Mouse (Mus musculus) embryo, embryonic 9.5 days (tissue): ENCODE measurements around the gene Ucn.

Source experiments
- DNase-seq: peaks from one replicate; pipeline ENCODE4 v3.0.0-alpha.2; 2017; ENCODE audit errors: extremely low spot score

Gene Ucn

GRCm38 (mm10) chr5:31138241-31138967, at the start of gene Ucn:
Gene Ucn, minus strand, starts transcription at chr5:31138829.
- DNase-seq: peak; percentile 19

GRCm38 (mm10) chr5:31183678-31184077, 45.0 kb upstream of the Ucn start:
- DNase-seq: no peak

GRCm38 (mm10) chr5:31181183-31181770, 42.6 kb upstream of the Ucn start:
- DNase-seq: no peak

GRCm38 (mm10) chr5:31179766-31180630, 41.4 kb upstream of the Ucn start, which contains the start of the genes Gm29609 and Gtf3c2:
Gene Gm29609, minus strand, starts transcription at chr5:31179911.
Gene Gtf3c2, minus strand, starts transcription at chr5:31180144.
- DNase-seq: peak; percentile 92

- DNase-seq: peak; percentile 43
These were observed 40.7 kb upstream of the Ucn start for GRCm38 (mm10) chr5:31179301-31179765.

GRCm38 (mm10) chr5:31168630-31169029, 30.0 kb upstream of the Ucn start:
- DNase-seq: no peak

- no peak for DNase-seq
These were observed 26.2 kb upstream of the Ucn start for GRCm38 (mm10) chr5:31164878-31165277.

GRCm38 (mm10) chr5:31162462-31162861, 23.8 kb upstream of the Ucn start:
- DNase-seq: no peak

GRCm38 (mm10) chr5:31154152-31154553, 15.5 kb upstream of the Ucn start, which contains the start of gene Mpv17:
Gene Mpv17, minus strand, starts transcription at chr5:31154251.
- DNase-seq: peak; percentile 82

GRCm38 (mm10) chr5:31153516-31154151, 15.0 kb upstream of the Ucn start:
- DNase-seq: no peak

- no peak for DNase-seq
These were observed 13.1 kb upstream of the Ucn start for GRCm38 (mm10) chr5:31151746-31152145.

- DNase-seq: no peak
These were observed 11.2 kb upstream of the Ucn start for GRCm38 (mm10) chr5:31149781-31150180.

- DNase-seq: peak; percentile 24
These were observed 368 bp upstream of the Ucn start for GRCm38 (mm10) chr5:31138968-31139425.

- DNase-seq: no peak
These were observed 971 bp downstream of the Ucn start for GRCm38 (mm10) chr5:31137658-31138057.

GRCm38 (mm10) chr5:31136730-31137424, 1.8 kb downstream of the Ucn start:
- peak; percentile 24 for DNase-seq

GRCm38 (mm10) chr5:31126050-31126449, 12.6 kb downstream of the Ucn start:
- no peak for DNase-seq

GRCm38 (mm10) chr5:31123481-31123880, 15.1 kb downstream of the Ucn start:
- DNase-seq: no peak

- no peak for DNase-seq
These were observed 17.5 kb downstream of the Ucn start for GRCm38 (mm10) chr5:31121111-31121510.

GRCm38 (mm10) chr5:31116912-31117311, 21.7 kb downstream of the Ucn start:
- DNase-seq: no peak

GRCm38 (mm10) chr5:31116354-31116753, 22.3 kb downstream of the Ucn start, which contains the start of gene Trim54:
Gene Trim54, plus strand, starts transcription at chr5:31116712.
- DNase-seq: no peak

- DNase-seq: no peak
These were observed 27.8 kb downstream of the Ucn start for GRCm38 (mm10) chr5:31110781-31111180.
